Mouse (Mus musculus) MEL (cell line): ENCODE measurements at regions not wholly inside any gene's neighbourhood (a gene's known extent, or its start where the extent isn't known, plus 50 kb on each side); places are given as distances from the start of the nearest gene placed in this dataset.

Experiments used
- DNase-seq: peaks from one replicate; pipeline ENCODE4 v3.0.0; 2011; ENCODE audit warnings: low read depth, low spot score
- H3K27ac ChIP-seq: 2 replicates; pipeline ENCODE4 v1.5.1; 2012; ENCODE audit warnings: low read depth, mild to moderate bottlenecking, control low read depth, low read length, moderate library complexity; ENCODE audit not compliant: control insufficient read depth
- H3K27me3 ChIP-seq, 2 experiments: fragments of 150-350 bp in 1 of 2; sonication (generic) in 1 of 2; 2 replicates each; pipeline ENCODE4 v1.6.1; 2012; ENCODE audit warnings: low read length in 2 of 2, mild to moderate bottlenecking in 2 of 2, improper control_type of control experiment in 1 of 2, moderate library complexity in 1 of 2; ENCODE audit not compliant: insufficient read depth in 2 of 2, control insufficient read depth in 1 of 2
- H3K36me3 ChIP-seq, 2 experiments: 2 replicates each; pipeline ENCODE4 v1.6.1; 2012 to 2014; ENCODE audit warnings: low read length in 2 of 2, improper control_type of control experiment in 1 of 2, inconsistent platforms in 1 of 2, mild to moderate bottlenecking in 1 of 2; ENCODE audit not compliant: insufficient read depth in 2 of 2, control insufficient read depth in 1 of 2
- H3K4me1 ChIP-seq, 2 experiments: fragments of 150-350 bp in 1 of 2; sonication (generic) in 1 of 2; 2 replicates each; pipeline ENCODE4 v1.6.1; 2012; ENCODE audit warnings: low read length in 2 of 2, improper control_type of control experiment in 1 of 2, mild to moderate bottlenecking in 1 of 2; ENCODE audit not compliant: insufficient read depth in 2 of 2, control insufficient read depth in 1 of 2
- H3K4me3 ChIP-seq, 2 experiments: fragments of 150-350 bp in 1 of 2; sonication (generic) in 1 of 2; 2 replicates each; pipeline ENCODE4 v1.5.1; 2012; ENCODE audit warnings: low read depth in 2 of 2, low read length in 2 of 2, mild to moderate bottlenecking in 2 of 2, moderate library complexity in 2 of 2, control low read depth in 1 of 2, improper control_type of control experiment in 1 of 2; ENCODE audit not compliant: control insufficient read depth in 1 of 2, insufficient read depth in 1 of 2
- H3K79me2 ChIP-seq: 2 replicates; pipeline ENCODE4 v1.6.1; 2012; ENCODE audit warnings: mild to moderate bottlenecking, low read length, moderate library complexity; ENCODE audit not compliant: control insufficient read depth, poor library complexity, insufficient read depth
- H3K9ac ChIP-seq: 2 replicates; pipeline ENCODE4 v1.6.1; 2012; ENCODE audit warnings: low read depth, mild to moderate bottlenecking, control low read depth, low read length, moderate library complexity; ENCODE audit not compliant: control insufficient read depth, poor library complexity, severe bottlenecking
- H3K9me3 ChIP-seq: fragments of 150-350 bp; sonication (generic); replicated peaks from 2 replicates; pipeline ENCODE4 v1.6.1; 2012; ENCODE audit warnings: mild to moderate bottlenecking, low read length, improper control_type of control experiment, moderate library complexity; ENCODE audit not compliant: insufficient read depth
- BHLHE40 ChIP-seq: IDR thresholded peaks from 2 replicates; pipeline ENCODE4 v1.6.1; 2012; ENCODE audit warnings: low read depth, mild to moderate bottlenecking, inconsistent platforms, low read length, improper control_type of control experiment, borderline replicate concordance
- CHD1 ChIP-seq: IDR thresholded peaks from 2 replicates; pipeline ENCODE4 v1.6.1; 2012; ENCODE audit warnings: low read depth, mild to moderate bottlenecking, inconsistent platforms, low read length, improper control_type of control experiment
- CHD2 ChIP-seq: IDR thresholded peaks from 2 replicates; pipeline ENCODE4 v1.6.1; 2011; ENCODE audit warnings: low read length, improper control_type of control experiment
- ELF1 ChIP-seq: IDR thresholded peaks from 2 replicates; pipeline ENCODE4 v1.6.1; 2014; ENCODE audit warnings: low read depth, mild to moderate bottlenecking, inconsistent platforms, low read length, improper control_type of control experiment, moderate library complexity
- GATA1 ChIP-seq: IDR thresholded peaks from 2 replicates; pipeline ENCODE4 v1.6.1; 2011; ENCODE audit warnings: low read depth, low read length, improper control_type of control experiment
- HCFC1 ChIP-seq: IDR thresholded peaks from 2 replicates; pipeline ENCODE4 v1.6.1; 2012; ENCODE audit warnings: low read depth, mild to moderate bottlenecking, inconsistent platforms, low read length, improper control_type of control experiment, moderate library complexity
- JUND ChIP-seq: IDR thresholded peaks from 2 replicates; pipeline ENCODE4 v1.6.1; 2011; ENCODE audit warnings: low read depth, mild to moderate bottlenecking, improper control_type of control experiment, low read length
- MEF2A ChIP-seq: IDR thresholded peaks from 2 replicates; pipeline ENCODE4 v1.6.1; 2014; ENCODE audit warnings: low read depth, mild to moderate bottlenecking, inconsistent platforms, low read length, improper control_type of control experiment; ENCODE audit not compliant: poor library complexity, insufficient replicate concordance, severe bottlenecking; ENCODE audit errors: extremely low read depth
- MXI1 ChIP-seq: IDR thresholded peaks from 2 replicates; pipeline ENCODE4 v1.6.1; 2011; ENCODE audit warnings: mild to moderate bottlenecking, low read depth, low read length, improper control_type of control experiment
- NELFE ChIP-seq: IDR thresholded peaks from 2 replicates; pipeline ENCODE4 v1.6.1; 2011; ENCODE audit warnings: low read depth, low read length, improper control_type of control experiment
- POLR2A ChIP-seq, 2 experiments: IDR thresholded peaks; 2 replicates each; pipeline ENCODE4 v1.6.1; 2011 to 2012; ENCODE audit warnings: low read length in 2 of 2, mild to moderate bottlenecking in 2 of 2, control low read depth in 1 of 2, improper control_type of control experiment in 1 of 2, low read depth in 1 of 2, moderate library complexity in 1 of 2; ENCODE audit not compliant: control insufficient read depth in 1 of 2, insufficient read depth in 1 of 2, poor library complexity in 1 of 2
- POLR2AphosphoS2 ChIP-seq: IDR thresholded peaks from 2 replicates; pipeline ENCODE4 v1.6.1; 2011; ENCODE audit warnings: low read length, improper control_type of control experiment
- SMC3 ChIP-seq: IDR thresholded peaks from 2 replicates; pipeline ENCODE4 v1.6.1; 2011; ENCODE audit warnings: low read depth, low read length, improper control_type of control experiment
- TBP ChIP-seq: IDR thresholded peaks from 2 replicates; pipeline ENCODE4 v1.8.0; 2011; ENCODE audit warnings: low read depth, low read length, improper control_type of control experiment
- USF1 ChIP-seq: IDR thresholded peaks from 2 replicates; pipeline ENCODE4 v1.6.1; 2014; ENCODE audit warnings: low read depth, mild to moderate bottlenecking, inconsistent platforms, low read length, improper control_type of control experiment, moderate library complexity
- ZC3H11A ChIP-seq: IDR thresholded peaks from 2 replicates; pipeline ENCODE4 v1.6.1; 2012; ENCODE audit warnings: low read depth, mild to moderate bottlenecking, inconsistent platforms, low read length, improper control_type of control experiment
- ZKSCAN1 ChIP-seq: IDR thresholded peaks from 2 replicates; pipeline ENCODE4 v1.6.1; 2012; ENCODE audit warnings: low read depth, mild to moderate bottlenecking, inconsistent platforms, low read length, improper control_type of control experiment, moderate library complexity
- ZMIZ1 ChIP-seq: IDR thresholded peaks from 2 replicates; pipeline ENCODE4 v1.6.1; 2012; ENCODE audit warnings: low read depth, mild to moderate bottlenecking, inconsistent platforms, low read length, improper control_type of control experiment, moderate library complexity
- ZNF384 ChIP-seq: IDR thresholded peaks from 2 replicates; pipeline ENCODE4 v1.6.1; 2012; ENCODE audit warnings: low read depth, mild to moderate bottlenecking, inconsistent platforms, low read length, improper control_type of control experiment

GRCm38 (mm10) chr11:89213204-89213603, 88.9 kb downstream of the Nog start:
- H3K27me3 ChIP-seq, result no peaks in the 10 kb centered on the region
- no peak for TF ChIP-seq POLR2A (IDR thresholded peaks at IDR 0.05; ENCODE audit: control insufficient read depth in 1 of 2, insufficient read depth in 1 of 2, low read depth in 1 of 2, low read length in 2 of 2, poor library complexity in 1 of 2)
- no peak for TF ChIP-seq NELFE
- TF ChIP-seq MEF2A, result no peak
- no peak for TF ChIP-seq MXI1
- TF ChIP-seq CHD1, result no peak
- TF ChIP-seq ZC3H11A, result no peak
- TF ChIP-seq, all 39 proteins: peak for 0
- Histone ChIP-seq H3K9ac (no peak overlapping the region), H3K27ac (no peak overlapping the region), H3K79me2 (no peaks in the 10 kb centered on the region), H3K4me1 (no peaks in the 10 kb centered on the region), H3K36me3 (no peaks in the 10 kb centered on the region), H3K4me3 (no peak overlapping the region), H3K9me3 (no peaks in the 10 kb centered on the region)
- no peak for DNase-seq

GRCm38 (mm10) chr11:89209531-89209950, 92.6 kb downstream of the Nog start:
- no peak for TF ChIP-seq CHD2
- no peak for TF ChIP-seq USF1
- TF ChIP-seq MXI1, result no peak
- TF ChIP-seq NELFE, result no peak
- TF ChIP-seq MEF2A, result no peak
- TF ChIP-seq CHD1, result no peak
- Histone ChIP-seq H3K27me3 (no peaks in the 10 kb centered on the region), H3K27ac (no peak overlapping the region), H3K9ac (no peak overlapping the region), H3K9me3 (no peaks in the 10 kb centered on the region), H3K4me3 (no peak overlapping the region), H3K4me1 (no peaks in the 10 kb centered on the region), H3K36me3 (no peaks in the 10 kb centered on the region), H3K79me2 (no peaks in the 10 kb centered on the region)
- DNase-seq, result no peak

DNA sequence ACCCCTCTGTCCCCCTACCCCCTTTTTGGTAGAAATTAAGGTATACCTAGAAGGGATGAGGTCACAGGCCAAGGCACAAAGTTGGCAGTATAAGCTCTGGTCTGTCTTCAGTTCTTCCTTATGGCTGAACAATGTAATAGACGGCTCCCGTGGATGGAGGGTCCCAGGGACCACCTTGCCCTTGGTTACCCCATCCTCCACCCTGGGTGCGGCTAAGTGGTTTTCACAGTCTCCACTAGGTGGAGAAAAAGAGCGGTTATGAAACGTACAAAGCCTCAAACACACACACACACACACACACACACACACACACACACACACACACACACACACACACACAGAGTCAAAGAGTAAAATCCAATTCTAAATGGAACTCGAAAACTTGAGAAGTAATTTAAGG, 93.1 kb downstream of the Nog start:
- Histone ChIP-seq H3K9ac (no peak overlapping the region), H3K79me2 (no peaks in the 10 kb centered on the region), H3K4me1 (no peaks in the 10 kb centered on the region), H3K4me3 (no peak overlapping the region), H3K27me3 (no peaks in the 10 kb centered on the region), H3K9me3 (no peaks in the 10 kb centered on the region), H3K27ac (no peak overlapping the region), H3K36me3 (no peaks in the 10 kb centered on the region)
- no peak for DNase-seq
- TF ChIP-seq TBP (no peak), POLR2AphosphoS2 (no peak), POLR2A (IDR thresholded peaks at IDR 0.05; ENCODE audit: control insufficient read depth in 1 of 2, insufficient read depth in 1 of 2, low read depth in 1 of 2, low read length in 2 of 2, poor library complexity in 1 of 2) (no peak), ZMIZ1 (no peak), BHLHE40 (no peak), ELF1 (no peak), HCFC1 (no peak), ZC3H11A (no peak), GATA1 (no peak), JUND (no peak), ZKSCAN1 (no peak), ZNF384 (no peak), MEF2A (no peak), SMC3 (no peak), MXI1 (no peak)
